Mouse (Mus musculus) liver, embryonic 14.5 days (tissue): ENCODE data around the gene Tmem258.

Source experiments
- CTCF ChIP-seq: IDR thresholded peaks from 2 replicates; pipeline ENCODE4 v1.5.1; 2016; ENCODE audit warnings: antibody characterized with exemption, low read depth, control low read depth
- EP300 ChIP-seq: IDR thresholded peaks from 2 replicates; pipeline ENCODE4 v1.6.1; 2016; ENCODE audit warnings: antibody characterized with exemption, low read depth

DNA sequence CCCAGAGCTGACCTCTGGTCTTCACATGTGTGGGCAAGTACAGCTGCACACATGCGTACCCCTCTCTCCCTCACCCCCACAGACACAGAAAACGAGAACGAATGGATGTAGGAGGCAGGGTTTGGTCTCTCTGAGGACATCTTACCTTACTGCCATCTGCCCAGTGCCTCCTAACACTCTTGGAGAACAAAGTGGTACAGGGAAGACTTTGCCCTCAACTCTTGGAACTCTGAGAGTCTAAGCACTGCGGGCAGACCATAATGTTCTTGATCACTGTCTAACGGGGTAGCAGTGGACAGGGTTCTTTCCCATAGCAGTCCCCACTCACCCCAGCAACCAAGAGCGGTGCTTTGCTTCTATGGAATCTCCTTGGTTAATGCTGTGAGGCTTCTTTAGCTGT lies 14.8 kb upstream of the Tmem258 start:
- TF ChIP-seq CTCF (no peak), EP300 (no peak)
